Mouse (Mus musculus) CH12.LX (cell line): Measurements from ENCODE around the gene Vmn2r99. TPM values are rescaled to one million over a fixed set of nuclear protein-coding genes. Genes with fewer than 3 reads are reported as not detected.

Experiments
- DNase-seq: peaks from one replicate; pipeline ENCODE4 v3.0.0-alpha.2; 2013; ENCODE audit errors: extremely low read depth
- H3K27ac ChIP-seq: 2 replicates; pipeline ENCODE4 v1.5.1; 2012; ENCODE audit warnings: low read depth, mild to moderate bottlenecking, control low read depth, moderate library complexity; ENCODE audit not compliant: insufficient read depth
- H3K27me3 ChIP-seq: replicated peaks from 2 replicates; pipeline ENCODE3; 2012; ENCODE audit warnings: inconsistent platforms
- H3K36me3 ChIP-seq, 2 experiments: replicated peaks in 1 of 2; 2 replicates each; pipeline versions ENCODE3 to v1.6.1; 2012; ENCODE audit warnings: inconsistent platforms in 1 of 2, low read length in 1 of 2, mild to moderate bottlenecking in 1 of 2, mixed read lengths in 1 of 2, moderate library complexity in 1 of 2; ENCODE audit not compliant: control insufficient read depth in 1 of 2, insufficient read depth in 1 of 2
- H3K4me1 ChIP-seq, 2 experiments: 2 replicates each; pipeline ENCODE4 v1.6.1; 2012; ENCODE audit warnings: inconsistent platforms in 1 of 2, moderate library complexity in 1 of 2; ENCODE audit not compliant: insufficient read depth in 2 of 2, control insufficient read depth in 1 of 2
- H3K4me2 ChIP-seq: 2 replicates; pipeline ENCODE4 v1.6.1; 2012; ENCODE audit warnings: low read depth, mild to moderate bottlenecking, control low read depth; ENCODE audit not compliant: poor library complexity, insufficient read depth, severe bottlenecking
- H3K4me3 ChIP-seq, 3 experiments: fragments of 150-350 bp in 1 of 3; sonication (generic) in 1 of 3; replicated peaks in 1 of 3; 2 replicates each; pipeline versions ENCODE3 to v1.5.1; 2011 to 2012; ENCODE audit warnings: low read depth in 2 of 3, low read length in 2 of 3, mild to moderate bottlenecking in 2 of 3, moderate library complexity in 2 of 3, control low read depth in 1 of 3, improper control_type of control experiment in 1 of 3, inconsistent platforms in 1 of 3, mixed read lengths in 1 of 3; ENCODE audit not compliant: poor library complexity in 1 of 3
- H3K79me2 ChIP-seq: replicated peaks from 2 replicates; pipeline ENCODE4 v1.6.1; 2012; ENCODE audit warnings: mild to moderate bottlenecking, moderate library complexity; ENCODE audit not compliant: control insufficient read depth, poor library complexity, insufficient read depth, severe bottlenecking; ENCODE audit errors: extremely low read depth
- H3K9ac ChIP-seq: 2 replicates; pipeline ENCODE4 v1.6.1; 2012; ENCODE audit warnings: low read depth, mild to moderate bottlenecking, control low read depth, moderate library complexity; ENCODE audit not compliant: insufficient read depth
- H3K9me3 ChIP-seq: replicated peaks from 2 replicates; pipeline ENCODE3; 2012; ENCODE audit warnings: low read length, inconsistent platforms, mixed read lengths
- CHD1 ChIP-seq: IDR thresholded peaks from 2 replicates; pipeline ENCODE4 v1.6.1; 2012; ENCODE audit warnings: low read depth, low read length, improper control_type of control experiment, inconsistent platforms
- CTCF ChIP-seq, 2 experiments: IDR thresholded peaks in 1 of 2; conservative IDR thresholded peaks in 1 of 2; 2 replicates each; pipeline ENCODE4 v1.5.1; 2011 to 2012; ENCODE audit warnings: low read depth in 2 of 2, low read length in 2 of 2, improper control_type of control experiment in 1 of 2, inconsistent platforms in 1 of 2, mild to moderate bottlenecking in 1 of 2, moderate library complexity in 1 of 2
- E2F4 ChIP-seq: IDR thresholded peaks from 2 replicates; pipeline ENCODE4 v1.6.1; 2011; ENCODE audit warnings: low read depth, low read length, improper control_type of control experiment; ENCODE audit not compliant: insufficient replicate concordance
- EP300 ChIP-seq: IDR thresholded peaks from 2 replicates; pipeline ENCODE4 v1.6.1; 2011; ENCODE audit warnings: low read length, improper control_type of control experiment
- ETS1 ChIP-seq: conservative IDR thresholded peaks from 2 replicates; pipeline ENCODE4 v1.6.1; 2012; ENCODE audit warnings: low read depth, mild to moderate bottlenecking, inconsistent platforms, low read length, improper control_type of control experiment, moderate library complexity
- HCFC1 ChIP-seq: IDR thresholded peaks from 2 replicates; pipeline ENCODE4 v1.6.1; 2012; ENCODE audit warnings: low read depth, mild to moderate bottlenecking, inconsistent platforms, low read length, improper control_type of control experiment
- MAFK ChIP-seq: IDR thresholded peaks from 2 replicates; pipeline ENCODE4 v1.6.1; 2011; ENCODE audit warnings: low read length, improper control_type of control experiment; ENCODE audit not compliant: insufficient replicate concordance
- MAX ChIP-seq: IDR thresholded peaks from 2 replicates; pipeline ENCODE4 v1.6.1; 2011; ENCODE audit warnings: low read length, improper control_type of control experiment
- MAZ ChIP-seq: IDR thresholded peaks from 2 replicates; pipeline ENCODE4 v1.6.1; 2012; ENCODE audit warnings: low read depth, mild to moderate bottlenecking, inconsistent platforms, low read length, improper control_type of control experiment, moderate library complexity
- MXI1 ChIP-seq: IDR thresholded peaks from 2 replicates; pipeline ENCODE4 v1.6.1; 2011; ENCODE audit warnings: mild to moderate bottlenecking, low read depth, low read length, improper control_type of control experiment
- MYC ChIP-seq: IDR thresholded peaks from 2 replicates; pipeline ENCODE4 v1.6.1; 2011; ENCODE audit warnings: low read depth, mild to moderate bottlenecking, improper control_type of control experiment, low read length
- NRF1 ChIP-seq: IDR thresholded peaks from 2 replicates; pipeline ENCODE4 v1.6.1; 2014; ENCODE audit warnings: low read depth, mild to moderate bottlenecking, inconsistent platforms, low read length, improper control_type of control experiment, moderate library complexity
- POLR2A ChIP-seq: IDR thresholded peaks from 2 replicates; pipeline ENCODE4 v1.6.1; 2011; ENCODE audit warnings: low read depth, mild to moderate bottlenecking, improper control_type of control experiment, low read length
- RCOR1 ChIP-seq: conservative IDR thresholded peaks from 2 replicates; pipeline ENCODE4 v1.6.1; 2012; ENCODE audit warnings: low read depth, mild to moderate bottlenecking, inconsistent platforms, low read length, improper control_type of control experiment
- SIN3A ChIP-seq: IDR thresholded peaks from 2 replicates; pipeline ENCODE4 v1.6.1; 2012; ENCODE audit warnings: low read length, improper control_type of control experiment, inconsistent platforms
- SMC3 ChIP-seq: IDR thresholded peaks from 2 replicates; pipeline ENCODE4 v1.6.1; 2011; ENCODE audit warnings: low read depth, low read length, improper control_type of control experiment
- TBP ChIP-seq: conservative IDR thresholded peaks from 2 replicates; pipeline ENCODE4 v1.6.1; 2011; ENCODE audit warnings: low read depth, low read length, improper control_type of control experiment
- USF1 ChIP-seq: IDR thresholded peaks from 2 replicates; pipeline ENCODE4 v1.6.1; 2014; ENCODE audit warnings: low read depth, mild to moderate bottlenecking, inconsistent platforms, low read length, improper control_type of control experiment
- USF2 ChIP-seq: conservative IDR thresholded peaks from 2 replicates; pipeline ENCODE4 v1.6.1; 2011; ENCODE audit warnings: low read depth, low read length, improper control_type of control experiment
- ZKSCAN1 ChIP-seq: IDR thresholded peaks from 2 replicates; pipeline ENCODE4 v1.6.1; 2012; ENCODE audit warnings: low read depth, inconsistent platforms, low read length, improper control_type of control experiment, borderline replicate concordance
- ZMIZ1 ChIP-seq: IDR thresholded peaks from 2 replicates; pipeline ENCODE4 v1.6.1; 2012; ENCODE audit warnings: low read depth, mild to moderate bottlenecking, inconsistent platforms, low read length, improper control_type of control experiment
- ZNF384 ChIP-seq: IDR thresholded peaks from 2 replicates; pipeline ENCODE4 v1.6.1; 2012; ENCODE audit warnings: low read depth, low read length, improper control_type of control experiment, inconsistent platforms
- dilution Hi-C: fragments of 300-500 bp; cut with MboI; formaldehyde crosslinking; loops from 2 replicates; pipeline ENCODE4 v1.14.3; 2020; ENCODE audit warnings: low sequenced_read_pairs; ENCODE audit not compliant: extremely low pct_unique_long_range_greater_than_20kb, extremely low pct_ligation_motif_present
- in situ Hi-C: fragments of 300-500 bp; cut with MboI; formaldehyde crosslinking; loops from 3 replicates; pipeline ENCODE4 v1.14.3; 2019; ENCODE audit warnings: low sequenced_read_pairs, low pct_ligation_motif_present, low pct_unique_long_range_greater_than_20kb, mixed read lengths
- polyA plus RNA-seq: library from polyadenylated mRNA; unstranded; fragments of >175 nt; gene quantifications from 2 replicates; pipeline ENCODE4 v1.2.1, GENCODE M21; 2012; ENCODE audit warnings: low read depth; ENCODE audit not compliant: insufficient read length
- total RNA-seq, 2 experiments: library from RNA; depleted of rRNA; stranded (reverse); fragments of 300-350 nt in 1 of 2; fragments of >200 nt in 1 of 2; gene quantifications; 2 replicates each; pipeline ENCODE4 v1.2.3; 2012 to 2014

The Vmn2r99 gene
- total RNA-seq (2012; rRNA removed) (not detected in 2 replicates), total RNA-seq (2014; rRNA removed) (not detected in 2 replicates), polyA plus RNA-seq (not detected in 2 replicates)

DNA sequence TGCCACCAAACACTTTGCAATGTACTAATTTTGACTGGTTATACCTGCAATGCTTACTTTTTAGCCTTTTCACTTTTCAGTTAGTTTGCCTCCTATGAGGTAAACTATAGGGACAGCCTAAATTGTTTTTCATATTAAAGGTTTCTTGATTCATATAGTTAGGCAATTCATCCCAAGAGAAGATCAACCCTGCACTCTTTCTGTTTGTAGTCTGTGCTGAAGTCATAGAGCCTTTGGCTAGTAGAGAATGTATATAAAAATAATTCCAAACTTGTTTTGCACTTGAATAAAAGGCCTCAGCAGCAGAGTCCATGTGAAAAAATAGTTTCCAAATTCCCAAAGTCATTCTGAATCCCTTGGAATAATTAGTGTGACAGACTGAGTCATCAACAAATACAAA lies at the start of gene Vmn2r99:
Vmn2r99 (plus strand) TSS at position 301 of the 400 bp plus-strand sequence.
- dilution Hi-C loops (no loop called here), in situ Hi-C loops (no loop called here)
- Histone ChIP-seq H3K36me3 (no peaks in the 10 kb centered on the region), H3K9me3 (peaks cover 2% of the 10 kb centered on the region), H3K4me2 (no peak within 1 kb of the TSS), H3K27ac (no peak within 1 kb of the TSS), H3K4me3 (no peak within 1 kb of the TSS), H3K4me1 (no peaks in the 10 kb centered on the region), H3K9ac (no peak within 1 kb of the TSS), H3K27me3 (no peaks in the 10 kb centered on the region), H3K79me2 (no peaks in the 10 kb centered on the region)
- no peak for DNase-seq
- TF ChIP-seq ZMIZ1 (no peak), EP300 (no peak), ETS1 (no peak), USF2 (no peak), POLR2A (no peak), RCOR1 (no peak), ZNF384 (no peak), HCFC1 (no peak), MXI1 (no peak), USF1 (no peak), SIN3A (no peak), E2F4 (no peak), NRF1 (no peak)

DNA sequence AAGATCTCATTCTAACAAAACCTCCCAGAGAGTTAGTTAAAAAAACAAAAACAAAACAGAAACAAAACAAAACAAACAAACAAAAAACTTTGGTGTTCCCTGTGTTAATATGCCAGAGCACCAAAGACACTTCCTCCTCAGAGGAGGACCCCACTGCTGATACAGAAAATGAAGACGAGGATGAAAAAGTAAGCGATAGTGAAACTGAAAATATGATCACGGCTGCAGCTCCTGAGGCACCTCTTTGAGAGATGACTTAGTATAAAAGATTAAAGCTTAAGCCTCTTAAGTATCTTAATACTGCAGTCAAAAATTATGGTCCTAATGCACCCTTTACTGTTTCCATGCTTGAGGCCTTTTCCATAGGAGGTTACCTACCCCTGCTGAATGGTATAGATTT lies 75.9 kb downstream of the Vmn2r99 start:
- TF ChIP-seq EP300: no peak
- no peak for TF ChIP-seq SMC3
- no peak for TF ChIP-seq CTCF (conservative IDR thresholded peaks at IDR 0.05 in 1 of 2, IDR thresholded peaks at IDR 0.05 in 1 of 2; ENCODE audit: low read depth in 2 of 2, low read length in 2 of 2)
- TF ChIP-seq MXI1: no peak
- TF ChIP-seq CHD1: no peak
- TF ChIP-seq TBP: no peak
- TF ChIP-seq ZNF384: no peak
- no peak for TF ChIP-seq MAZ
- no peak for TF ChIP-seq MAX
- no peak for TF ChIP-seq ZKSCAN1
- TF ChIP-seq HCFC1: no peak
- no peak for TF ChIP-seq MAFK
- no peak for TF ChIP-seq MYC
- no peak overlapping the region for H3K9ac ChIP-seq
- in situ Hi-C loops (no loop called here), dilution Hi-C loops (no loop called here)
- H3K27me3 ChIP-seq: no peaks in the 10 kb centered on the region
- no peak for DNase-seq
- no peaks in the 10 kb centered on the region for H3K36me3 ChIP-seq
- no peak overlapping the region for H3K4me2 ChIP-seq
- no peaks in the 10 kb centered on the region for H3K4me1 ChIP-seq
- H3K27ac ChIP-seq: no peak overlapping the region
- no peaks in the 10 kb centered on the region for H3K79me2 ChIP-seq
- peaks cover 17% of the 10 kb centered on the region for H3K9me3 ChIP-seq
- no peak overlapping the region for H3K4me3 ChIP-seq
